Mouse (Mus musculus) lung, embryonic 14.5 days (tissue): ENCODE measurements around the gene Naip6. TPM values are rescaled to one million over a fixed set of nuclear protein-coding genes. Genes with fewer than 3 reads are reported as not detected.

ENCODE experiments used
- ATAC-seq: fragments of 200-750 bp; cut with Nextera tagmentation; 2 replicates; pipeline ENCODE4 v1.8.0; 2017; ENCODE audit warnings: mild to moderate bottlenecking, moderate TSS enrichment, moderate library complexity; ENCODE audit not compliant: insufficient read depth
- DNase-seq: peaks from one replicate; pipeline ENCODE4 v3.0.0-alpha.2; 2015
- H3K27ac ChIP-seq: fragments of 300-500 bp; sonication (generic); 2 replicates; pipeline ENCODE4 v1.5.1; 2014; ENCODE audit warnings: low read depth, mild to moderate bottlenecking, moderate library complexity
- H3K27me3 ChIP-seq: fragments of 300-500 bp; sonication (generic); 2 replicates; pipeline ENCODE4 v1.6.1; 2014; ENCODE audit warnings: low read length, control low read depth; ENCODE audit not compliant: insufficient read depth
- H3K36me3 ChIP-seq: fragments of 300-500 bp; sonication (generic); 2 replicates; pipeline ENCODE4 v1.6.1; 2014; ENCODE audit warnings: control low read depth; ENCODE audit not compliant: insufficient read depth
- H3K4me1 ChIP-seq: fragments of 300-500 bp; sonication (generic); 2 replicates; pipeline ENCODE4 v1.6.1; 2014; ENCODE audit warnings: antibody characterized with exemption, control low read depth; ENCODE audit not compliant: insufficient read depth
- H3K4me2 ChIP-seq: fragments of 300-500 bp; sonication (generic); 2 replicates; pipeline ENCODE4 v1.6.1; 2014; ENCODE audit warnings: mild to moderate bottlenecking
- H3K4me3 ChIP-seq: fragments of 300-500 bp; sonication (generic); 2 replicates; pipeline ENCODE4 v1.5.1; 2014; ENCODE audit warnings: low read depth, low read length
- H3K9ac ChIP-seq: fragments of 300-500 bp; sonication (generic); 2 replicates; pipeline ENCODE4 v1.6.1; 2014
- H3K9me3 ChIP-seq: fragments of 300-500 bp; sonication (generic); 2 replicates; pipeline ENCODE4 v1.6.1; 2016; ENCODE audit warnings: low read depth, low read length, control low read depth
- CTCF ChIP-seq: IDR thresholded peaks from 2 replicates; pipeline ENCODE4 v1.5.1; 2016; ENCODE audit warnings: antibody characterized with exemption, low read depth
- polyA plus RNA-seq: library from polyadenylated mRNA; unstranded; fragments of >200 nt; fragmentation: Nextera tagmentation; extraction: Ambion mirVana; gene quantifications from 2 replicates; pipeline ENCODE4 v1.2.1, GENCODE M21; 2014

Naip6 gene
- polyA plus RNA-seq, 1 experiment from 2014 or later: 0.18 TPM

DNA sequence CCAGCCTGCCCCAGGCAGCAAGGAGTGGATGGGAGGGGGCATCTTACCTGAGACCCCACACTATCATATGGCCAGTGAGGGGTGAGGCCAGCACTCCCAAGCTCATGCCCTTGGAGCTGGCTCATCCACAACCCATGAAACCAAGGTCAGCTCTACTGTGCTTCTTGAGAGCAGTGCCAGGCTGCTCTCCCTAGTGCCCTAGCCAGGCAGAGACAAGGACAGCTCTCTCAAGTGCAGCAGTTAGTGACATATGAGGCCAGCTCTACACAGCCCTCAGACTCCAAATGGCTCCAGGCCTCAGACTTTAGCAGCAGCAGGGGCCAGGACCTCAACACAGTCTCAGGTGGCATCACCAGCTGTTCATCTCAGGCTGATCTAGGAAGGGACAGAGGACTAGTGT is 73.8 kb downstream of the Naip6 start:
- H3K27ac ChIP-seq: no peak overlapping the region
- DNase-seq: no peak

More for the DNA sequence above, 73.8 kb downstream of the Naip6 start:
- TF ChIP-seq CTCF: no peak
- H3K9ac ChIP-seq: no peak overlapping the region
- no peak for ATAC-seq
- no peak overlapping the region for H3K4me2 ChIP-seq
- H3K9me3 ChIP-seq: no peaks in the 10 kb centered on the region
- H3K4me1 ChIP-seq: no peaks in the 10 kb centered on the region
- H3K4me3 ChIP-seq: no peak overlapping the region
- no peaks in the 10 kb centered on the region for H3K36me3 ChIP-seq
- H3K27me3 ChIP-seq: no peaks in the 10 kb centered on the region

Other genes with a start within 250 kb of the Naip6 start
- 24.0 and 27.7 TPM in 2 replicates for gene Bdp1, start 213.6 kb downstream of the Naip6 start, polyA plus RNA-seq
- gene Serf1, start 209.7 kb downstream of the Naip6 start, polyA plus RNA-seq: 134 and 142 TPM in 2 replicates
- gene Smn1, start 192.8 kb downstream of the Naip6 start, polyA plus RNA-seq: 61.4 and 63.6 TPM in 2 replicates
- 0.43 and 0.62 TPM in 2 replicates for gene Naip2, start 115.6 kb downstream of the Naip6 start, polyA plus RNA-seq
- gene Naip5, start 71.4 kb downstream of the Naip6 start, polyA plus RNA-seq: 0.28 TPM in 2 replicates
- gene Naip1, start 135.2 kb upstream of the Naip6 start, polyA plus RNA-seq: not detected in 2 replicates
- gene Gtf2h2, start 174.9 kb upstream of the Naip6 start, polyA plus RNA-seq: 75.0 and 77.3 TPM in 2 replicates
- 28.9 and 30.0 TPM in 2 replicates for gene Ocln, start 235.0 kb upstream of the Naip6 start, polyA plus RNA-seq